Mouse (Mus musculus) olfactory bulb, adult 2 months (tissue): ENCODE measurements around the gene Trim5.
"Not testable (repeated sequence)": the region's sequence is repeated elsewhere in the genome, so short reads cannot be mapped to it uniquely, and the experiment has no call there.

ENCODE experiments used
- CTCF ChIP-seq: fragments of 200-500 bp; IDR thresholded peaks from 2 replicates; pipeline ENCODE4 v1.5.1; 2012; ENCODE audit warnings: low read depth, mild to moderate bottlenecking, low read length, moderate library complexity; ENCODE audit not compliant: insufficient read depth
- POLR2A ChIP-seq: fragments of 200-500 bp; IDR thresholded peaks from 2 replicates; pipeline ENCODE4 v1.6.1; 2012; ENCODE audit warnings: mild to moderate bottlenecking, low read depth, low read length, moderate library complexity; ENCODE audit not compliant: insufficient read depth

GRCm38 (mm10) chr7:104315369-104316080 is 27.6 kb upstream of the Trim5 start, which contains the start of gene Trim12a:
- TF ChIP-seq POLR2A, CTCF: not testable (repeated sequence)
